Mouse (Mus musculus) olfactory bulb, adult 2 months (tissue): ENCODE measurements around the gene Dop1a. TPM values are rescaled to one million over a fixed set of nuclear protein-coding genes. Genes with fewer than 3 reads are reported as not detected.
A peak's percentile ranks its signal among the peaks of the same experiment; 100 is the strongest.

Experiments
- H3K27ac ChIP-seq: fragments of 200-500 bp; 2 replicates; pipeline ENCODE4 v1.5.1; 2012; ENCODE audit warnings: low read depth, low read length; ENCODE audit not compliant: insufficient read depth
- H3K4me1 ChIP-seq: fragments of 200-500 bp; 2 replicates; pipeline ENCODE4 v1.6.1; 2012; ENCODE audit warnings: low read length; ENCODE audit not compliant: control insufficient read depth, insufficient read depth
- H3K4me3 ChIP-seq: fragments of 200-500 bp; 2 replicates; pipeline ENCODE4 v1.5.1; 2012; ENCODE audit warnings: mild to moderate bottlenecking, low read depth, low read length, moderate library complexity; ENCODE audit not compliant: insufficient read depth
- CTCF ChIP-seq: fragments of 200-500 bp; IDR thresholded peaks from 2 replicates; pipeline ENCODE4 v1.5.1; 2012; ENCODE audit warnings: low read depth, mild to moderate bottlenecking, low read length, moderate library complexity; ENCODE audit not compliant: insufficient read depth
- POLR2A ChIP-seq: fragments of 200-500 bp; IDR thresholded peaks from 2 replicates; pipeline ENCODE4 v1.6.1; 2012; ENCODE audit warnings: mild to moderate bottlenecking, low read depth, low read length, moderate library complexity; ENCODE audit not compliant: insufficient read depth
- WGBS: fragments of 180-500 bp; shearing (Covaris S2); methylation state at CpG from one replicate; pipeline ENCODE4 v1.1.7; 2018; 5-methylcytosine and 5-hydroxymethylcytosine counted together
- polyA plus RNA-seq: library from polyadenylated mRNA; stranded (reverse); fragments of >200 nt; gene quantifications from 2 replicates; pipeline ENCODE4 v1.2.4, GENCODE M21; 2012; ENCODE audit warnings: low replicate concordance; ENCODE audit not compliant: missing spikeins, insufficient read depth, insufficient read length

The Dop1a gene
- polyA plus RNA-seq, result not detected in 2 replicates

- TF ChIP-seq CTCF, result peak; percentile 91
- TF ChIP-seq POLR2A, result peak; percentile 86
- H3K4me1 ChIP-seq, result 0 out of 2 replicates have a peak, but pooled peaks cover 2% of the 10 kb centered on the region
- peak within 1 kb of the TSS; percentile 99 for H3K4me3 ChIP-seq
- under 1% methylated on average over 78 of the region's 93 CpGs for WGBS
- H3K27ac ChIP-seq, result peak within 1 kb of the TSS; percentile 73
These were observed at the start of gene Dop1a for GRCm38 (mm10) chr9:86466990-86467870. Gene Dop1a (plus strand): TSS chr9:86467154.

GRCm38 (mm10) chr9:86417971-86418370, 49.0 kb upstream of the Dop1a start:
- WGBS, result 95% methylated on average over 1 of the region's 1 CpGs
- Histone ChIP-seq H3K4me3 (no peak overlapping the region), H3K4me1 (no peaks in the 10 kb centered on the region), H3K27ac (no peak overlapping the region)
- TF ChIP-seq CTCF (no peak), POLR2A (no peak)

- WGBS, result 78% methylated on average over 6 of the region's 6 CpGs
These were observed 47.6 kb upstream of the Dop1a start for GRCm38 (mm10) chr9:86419366-86419765.

GRCm38 (mm10) chr9:86423331-86423730, 43.6 kb upstream of the Dop1a start:
- Histone ChIP-seq H3K4me1 (no peaks in the 10 kb centered on the region), H3K27ac (no peak overlapping the region), H3K4me3 (no peak overlapping the region)
- TF ChIP-seq CTCF (no peak), POLR2A (no peak)
- WGBS, result 89% methylated on average over 4 of the region's 4 CpGs

More at GRCm38 (mm10) chr9:86419366-86419765, 47.6 kb upstream of the Dop1a start:
- Histone ChIP-seq H3K4me3 (no peak overlapping the region), H3K27ac (no peak overlapping the region), H3K4me1 (no peaks in the 10 kb centered on the region)
- TF ChIP-seq CTCF (no peak), POLR2A (no peak)

GRCm38 (mm10) chr9:86435510-86435909, 31.4 kb upstream of the Dop1a start:
- 97% methylated on average over 3 of the region's 3 CpGs for WGBS
- Histone ChIP-seq H3K4me1 (no peaks in the 10 kb centered on the region), H3K4me3 (no peak overlapping the region), H3K27ac (no peak overlapping the region)
- TF ChIP-seq CTCF (no peak), POLR2A (no peak)

- Histone ChIP-seq H3K4me1 (no peaks in the 10 kb centered on the region), H3K27ac (no peak overlapping the region), H3K4me3 (no peak overlapping the region)
- 98% methylated on average over 8 of the region's 8 CpGs for WGBS
- TF ChIP-seq POLR2A (no peak), CTCF (no peak)
These were observed 30.3 kb upstream of the Dop1a start for GRCm38 (mm10) chr9:86436608-86437007.

GRCm38 (mm10) chr9:86438337-86439009, 28.5 kb upstream of the Dop1a start:
- no peak overlapping the region for H3K27ac ChIP-seq
- no peak for TF ChIP-seq CTCF
- TF ChIP-seq POLR2A, result no peak
- H3K4me1 ChIP-seq, result no peaks in the 10 kb centered on the region
- 69% methylated on average over 11 of the region's 11 CpGs for WGBS
- no peak overlapping the region for H3K4me3 ChIP-seq

- H3K4me3 ChIP-seq, result no peak overlapping the region
- H3K27ac ChIP-seq, result no peak overlapping the region
- TF ChIP-seq POLR2A (no peak), CTCF (no peak)
- WGBS, result 91% methylated on average over 4 of the region's 4 CpGs
- no peaks in the 10 kb centered on the region for H3K4me1 ChIP-seq
These were observed 24.7 kb upstream of the Dop1a start for GRCm38 (mm10) chr9:86442248-86442647.

- H3K4me3 ChIP-seq, result no peak overlapping the region
- no peak for TF ChIP-seq POLR2A
- TF ChIP-seq CTCF, result no peak
- WGBS, result 84% methylated on average over 7 of the region's 7 CpGs
These were observed 20.1 kb upstream of the Dop1a start for GRCm38 (mm10) chr9:86446847-86447246.

More at GRCm38 (mm10) chr9:86446847-86447246, 20.1 kb upstream of the Dop1a start:
- H3K4me1 ChIP-seq, result peaks cover 2% of the 10 kb centered on the region
- H3K27ac ChIP-seq, result no peak overlapping the region
